Mouse (Mus musculus): Measurements from ENCODE around the gene Zfp691.

DNA sequence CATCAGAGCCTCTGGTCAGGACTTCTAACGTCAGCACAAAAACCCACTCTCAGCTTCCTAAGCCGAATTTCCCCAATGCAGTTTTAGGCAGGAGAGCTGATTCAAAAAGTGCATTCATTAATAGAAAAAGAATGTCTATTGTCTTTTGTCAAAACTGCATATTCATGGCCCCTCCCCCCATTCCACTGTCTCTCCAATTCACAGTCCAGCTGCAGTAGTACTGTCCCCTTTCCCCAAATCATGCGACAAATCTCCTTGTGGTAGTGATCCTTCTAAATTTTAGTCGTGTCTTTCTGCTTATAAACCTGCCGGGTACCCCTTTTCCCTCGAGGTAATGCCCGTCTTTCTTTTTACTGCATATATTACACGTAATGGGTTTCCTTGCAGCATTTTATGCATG, 35.2 kb downstream of the Zfp691 start:
- no peak for TF ChIP-seq POLR2A (IDR thresholded peaks at IDR 0.05; ENCODE audit: borderline replicate concordance, control insufficient read depth, low read depth, low read length)
- no peak for TF ChIP-seq CTCF (IDR thresholded peaks at IDR 0.05; ENCODE audit: control insufficient read depth, insufficient read depth, low read length)
